Mouse (Mus musculus) left cerebral cortex, postnatal 10 days (tissue): ENCODE data around the gene Pdcd2l. TPM values are rescaled to one million over a fixed set of nuclear protein-coding genes. Genes with fewer than 3 reads are reported as not detected.
A peak's percentile ranks its signal among the peaks of the same experiment; 100 is the strongest.
"Not testable (repeated sequence)": the region's sequence is repeated elsewhere in the genome, so short reads cannot be mapped to it uniquely, and the experiment has no call there.

ENCODE experiments used
- DNase-seq, 2 experiments: peaks; one replicate each; pipeline ENCODE4 v3.0.0; 2021 to 2022; ENCODE audit warnings: low spot score in 2 of 2, mixed read lengths in 1 of 2; ENCODE audit errors: extremely low spot score in 1 of 2
- intact Hi-C: fragments of 180-260 bp; cut with DNase I; formaldehyde crosslinking; loops from one replicate; pipeline ENCODE4 v1.15.1; 2025
- total RNA-seq, 2 experiments: library from RNA; stranded (reverse); gene quantifications; 2 replicates each; pipeline ENCODE4 v1.2.3; 2021

The Pdcd2l gene
- total RNA-seq, 2 experiments from 2014 or later: 24.9 to 28.9 TPM

- intact Hi-C loops: no loop called here
- DNase-seq: no peak
Measured at GRCm38 (mm10) chr7:34216474-34216873, 20.0 kb upstream of the Pdcd2l start.

- DNase-seq: no peak
- intact Hi-C loops: no loop called here
Measured at GRCm38 (mm10) chr7:34215481-34215880, 19.0 kb upstream of the Pdcd2l start.

GRCm38 (mm10) chr7:34214644-34215043 is 18.2 kb upstream of the Pdcd2l start:
- intact Hi-C loops: no loop called here
- no peak for DNase-seq

GRCm38 (mm10) chr7:34213281-34213680 is 16.8 kb upstream of the Pdcd2l start:
- intact Hi-C loops: no loop called here
- DNase-seq: no peak

- intact Hi-C loops: no loop called here
Measured at GRCm38 (mm10) chr7:34208027-34208745, 11.7 kb upstream of the Pdcd2l start.

GRCm38 (mm10) chr7:34206331-34206730 is 9.9 kb upstream of the Pdcd2l start:
- no peak for DNase-seq
- intact Hi-C loops: no loop called here

More at GRCm38 (mm10) chr7:34208027-34208745, 11.7 kb upstream of the Pdcd2l start:
- no peak for DNase-seq

- intact Hi-C loops, DNase-seq: not testable (repeated sequence)
Measured at GRCm38 (mm10) chr7:34202147-34202546, 5.7 kb upstream of the Pdcd2l start.

- DNase-seq: no peak
- intact Hi-C loops: no loop called here
Measured at GRCm38 (mm10) chr7:34200829-34201228, 4.4 kb upstream of the Pdcd2l start.

GRCm38 (mm10) chr7:34198346-34198745 is 1.9 kb upstream of the Pdcd2l start:
- DNase-seq: peak in 1 of 2 experiments; percentile 35
- intact Hi-C loops: no loop called here

- intact Hi-C loops: no loop called here
- DNase-seq: no peak
Measured at GRCm38 (mm10) chr7:34195632-34196031, 829 bp downstream of the Pdcd2l start.

- intact Hi-C loops: no loop called here
- DNase-seq: no peak
Measured at GRCm38 (mm10) chr7:34192825-34193224, 3.6 kb downstream of the Pdcd2l start.

GRCm38 (mm10) chr7:34189376-34189989 is 7.0 kb downstream of the Pdcd2l start:
- no peak for DNase-seq
- intact Hi-C loops: no loop called here

GRCm38 (mm10) chr7:34183794-34184193 is 12.7 kb downstream of the Pdcd2l start:
- DNase-seq: no peak
- intact Hi-C loops: no loop called here

GRCm38 (mm10) chr7:34183356-34183755 is 13.1 kb downstream of the Pdcd2l start:
- no peak for DNase-seq
- intact Hi-C loops: no loop called here

GRCm38 (mm10) chr7:34176241-34176640 is 20.2 kb downstream of the Pdcd2l start:
- DNase-seq, intact Hi-C loops: not testable (repeated sequence)

- no peak for DNase-seq
- intact Hi-C loops: no loop called here
Measured at GRCm38 (mm10) chr7:34172251-34172650, 24.2 kb downstream of the Pdcd2l start.

- DNase-seq: no peak
- intact Hi-C loops: no loop called here
Measured at GRCm38 (mm10) chr7:34169454-34169853, 27.0 kb downstream of the Pdcd2l start, which contains the start of gene Uba2. Uba2 (minus strand) TSS chr7:34169599.

GRCm38 (mm10) chr7:34168470-34169251 is 27.8 kb downstream of the Pdcd2l start:
- peak; percentile 90 to 95 for DNase-seq
- intact Hi-C loops: no loop called here

GRCm38 (mm10) chr7:34167766-34168469 is 28.5 kb downstream of the Pdcd2l start:
- intact Hi-C loops: no loop called here
- DNase-seq: peak in 1 of 2 experiments; percentile 11
